25 mouse cellular contexts compared by ENCODE assay signal in the genomic region with DNA sequence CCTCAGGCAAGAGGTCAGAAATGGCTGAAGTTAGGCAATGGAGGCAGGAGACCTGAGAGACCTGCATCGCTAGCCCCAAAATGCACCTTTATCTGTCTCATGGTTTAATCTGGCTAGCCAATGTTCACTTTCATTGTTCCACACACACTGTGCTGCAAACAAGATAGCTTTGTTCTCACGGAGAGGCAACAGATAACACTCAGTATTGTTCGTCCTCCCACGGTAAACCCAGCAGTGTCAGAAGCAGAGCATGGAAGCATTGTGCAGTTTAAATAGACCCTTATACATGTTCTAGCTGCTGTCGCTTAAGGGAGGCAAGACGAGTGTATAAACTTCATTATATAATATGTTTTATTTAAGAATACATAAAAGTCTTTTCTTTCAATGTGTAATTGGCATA.
"Had no signal": no experiment of that assay in that cellular context is flagged by ENCODE, and none has a peak within 500 bp of the region (broad histone marks: within the 10 kb centered on the region; RNA-seq: fewer than 3 reads in every experiment).

No protein-coding gene starts in this region.

- H3K9me3 ChIP-seq: heart, embryonic 10.5 days; heart, embryonic 12.5 days; hindbrain, embryonic 10.5 days; hindbrain, embryonic 12.5 days; intestine, embryonic 15.5 days; limb, embryonic 10.5 days; limb, embryonic 12.5 days had no signal

- H3K27me3 ChIP-seq: heart, embryonic 12.5 days; hindbrain, embryonic 12.5 days; intestine, embryonic 15.5 days; limb, embryonic 12.5 days had no signal

- H3K27ac ChIP-seq: gastrocnemius, adult 2 months; heart, embryonic 10.5 days; hindbrain, embryonic 10.5 days; hindbrain, embryonic 12.5 days; hindbrain, embryonic 14.5 days; intestine, embryonic 15.5 days; left cerebral cortex, adult 2 months; limb, embryonic 10.5 days; limb, embryonic 12.5 days had no signal

- H3K4me1 ChIP-seq: heart, embryonic 10.5 days; heart, embryonic 12.5 days; hindbrain, embryonic 12.5 days; intestine, embryonic 15.5 days; limb, embryonic 10.5 days; limb, embryonic 12.5 days had no signal

- ATAC-seq: hindbrain, embryonic 16.5 days; inflammation-experienced regulatory T-cells, adult 6 months; intestine, embryonic 15.5 days; intestine, postnatal 0 days had no signal

- H3K9ac ChIP-seq: heart, embryonic 12.5 days; hindbrain, embryonic 12.5 days; hindbrain, embryonic 14.5 days; intestine, embryonic 15.5 days; limb, embryonic 12.5 days had no signal

- DNase-seq: gastrocnemius, adult 2 months; gastrocnemius, postnatal 10 days; gastrocnemius, postnatal 25 days; heart, adult 18-20 months; heart, postnatal 10 days; heart, postnatal 4 days; kidney, adult 18-20 months; kidney, adult 8-10 months; kidney, postnatal 10 days; kidney, postnatal 25 days; kidney, postnatal 4 days; liver had no signal

- H3K4me2 ChIP-seq: heart, embryonic 12.5 days; hindbrain, embryonic 12.5 days; hindbrain, embryonic 14.5 days; intestine, embryonic 15.5 days; limb, embryonic 12.5 days; liver, embryonic 11.5 days had no signal

- H3K4me3 ChIP-seq: gastrocnemius, adult 2 months; heart, embryonic 10.5 days; heart, embryonic 12.5 days; hindbrain, embryonic 10.5 days; hindbrain, embryonic 12.5 days; intestine, embryonic 15.5 days; left cerebral cortex, adult 2 months; limb, embryonic 10.5 days; limb, embryonic 12.5 days had no signal

- H3K36me3 ChIP-seq: heart, embryonic 10.5 days; heart, embryonic 12.5 days; hindbrain, embryonic 10.5 days; hindbrain, embryonic 12.5 days; intestine, embryonic 15.5 days; limb, embryonic 10.5 days; limb, embryonic 12.5 days had no signal
